Mouse (Mus musculus) brain, embryonic 14.5 days (tissue): ENCODE results near the gene Hspa8.

Source experiments
- CTCF ChIP-seq: fragments of 200-500 bp; IDR thresholded peaks from 2 replicates; pipeline ENCODE4 v1.5.1; 2012; ENCODE audit warnings: inconsistent platforms, mild to moderate bottlenecking, moderate library complexity, borderline replicate concordance; ENCODE audit not compliant: insufficient read depth, insufficient read length; ENCODE audit errors: extremely low read depth
- POLR2A ChIP-seq: fragments of 200-500 bp; IDR thresholded peaks from 2 replicates; pipeline ENCODE4 v1.6.1; 2012; ENCODE audit warnings: mild to moderate bottlenecking, inconsistent platforms, borderline replicate concordance; ENCODE audit not compliant: poor library complexity, insufficient read depth, insufficient read length, severe bottlenecking; ENCODE audit errors: extremely low read depth

DNA sequence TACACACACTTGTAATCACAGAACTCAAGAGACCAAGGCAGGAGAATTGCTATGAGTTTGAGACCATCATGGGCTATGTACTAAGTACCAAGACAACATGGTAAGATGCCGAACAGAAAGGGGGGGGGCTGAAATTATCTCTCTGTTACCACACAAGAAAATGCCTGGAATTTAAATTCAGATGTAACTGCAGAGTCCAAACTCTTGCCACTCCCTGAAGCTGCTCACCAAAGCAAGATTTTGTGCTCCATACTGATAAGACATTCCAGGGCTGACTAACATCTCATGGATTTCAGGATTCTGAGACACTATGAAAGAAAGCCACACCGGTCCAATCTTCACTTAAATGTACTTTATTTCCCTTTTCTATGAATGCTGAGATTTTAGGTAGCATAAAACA, 5.2 kb upstream of the Hspa8 start:
- TF ChIP-seq CTCF (no peak), POLR2A (no peak)
